Mouse (Mus musculus) testis, adult 2 months (tissue): ENCODE data around the gene Limd2.
A peak's percentile ranks its signal among the peaks of the same experiment; 100 is the strongest.

Experiments used
- CTCF ChIP-seq: fragments of 200-500 bp; IDR thresholded peaks from 2 replicates; pipeline ENCODE4 v1.5.1; 2012; ENCODE audit warnings: low read depth, mild to moderate bottlenecking, inconsistent platforms, low read length, moderate library complexity; ENCODE audit not compliant: control insufficient read depth, insufficient read depth, insufficient replicate concordance
- POLR2A ChIP-seq: fragments of 200-500 bp; IDR thresholded peaks from 2 replicates; pipeline ENCODE4 v1.6.1; 2012; ENCODE audit warnings: low read depth, mild to moderate bottlenecking, inconsistent platforms, low read length, moderate library complexity; ENCODE audit not compliant: control insufficient read depth

- TF ChIP-seq CTCF (no peak), POLR2A (peak; percentile 23; the same call in 1 of the 2 replicates)
Measured at GRCm38 (mm10) chr11:106160841-106161721, at the start of gene Limd2, which contains the start of gene Gm10840.
